Mouse (Mus musculus) forebrain, embryonic 12.5 days (tissue): ENCODE data around the gene Sgcd. TPM values are rescaled to one million over a fixed set of nuclear protein-coding genes. Genes with fewer than 3 reads are reported as not detected.

Source experiments
- ATAC-seq: fragments of 200-750 bp; cut with Nextera tagmentation; 2 replicates; pipeline ENCODE4 v1.8.0; 2017; ENCODE audit warnings: moderate TSS enrichment; ENCODE audit not compliant: low FRiP score
- H3K27ac ChIP-seq: fragments of 300-500 bp; sonication (generic); 2 replicates; pipeline ENCODE4 v1.5.1; 2016; ENCODE audit warnings: mild to moderate bottlenecking
- H3K27me3 ChIP-seq: fragments of 300-500 bp; sonication (generic); 2 replicates; pipeline ENCODE4 v1.6.1; 2016; ENCODE audit warnings: mild to moderate bottlenecking
- H3K36me3 ChIP-seq: fragments of 300-500 bp; sonication (generic); replicated peaks from 2 replicates; pipeline ENCODE4 v1.6.1; 2016; ENCODE audit warnings: mild to moderate bottlenecking
- H3K4me1 ChIP-seq: fragments of 300-500 bp; sonication (generic); 2 replicates; pipeline ENCODE4 v1.6.1; 2016
- H3K4me2 ChIP-seq: fragments of 300-500 bp; sonication (generic); 2 replicates; pipeline ENCODE4 v1.6.1; 2016; ENCODE audit warnings: mild to moderate bottlenecking, moderate library complexity
- H3K4me3 ChIP-seq: fragments of 300-500 bp; sonication (generic); replicated peaks from 2 replicates; pipeline ENCODE4 v1.5.1; 2016; ENCODE audit warnings: mild to moderate bottlenecking
- H3K9ac ChIP-seq: fragments of 300-500 bp; sonication (generic); 2 replicates; pipeline ENCODE4 v1.6.1; 2016; ENCODE audit warnings: mild to moderate bottlenecking
- H3K9me3 ChIP-seq: fragments of 300-500 bp; sonication (generic); 2 replicates; pipeline ENCODE4 v1.6.1; 2016
- WGBS: fragments of 180-500 bp; shearing (Covaris S2); methylation state at CpG from one replicate; pipeline ENCODE4 v1.1.7; 2016; 5-methylcytosine and 5-hydroxymethylcytosine counted together
- polyA plus RNA-seq: library from polyadenylated mRNA; unstranded; fragments of >200 nt; fragmentation: Nextera tagmentation; extraction: Ambion mirVana; gene quantifications from 2 replicates; pipeline ENCODE4 v1.2.1, GENCODE M21; 2016

Sgcd gene
- 2.9 and 3.4 TPM in 2 replicates for polyA plus RNA-seq

GRCm38 (mm10) chr11:47988697-47989533 lies at the start of gene Sgcd:
Gene Sgcd, minus strand, starts transcription at chr11:47988969.
- Histone ChIP-seq H3K4me1 (0 out of 2 replicates have a peak, but pooled peaks cover 10% of the 10 kb centered on the region), H3K36me3 (no peaks in the 10 kb centered on the region), H3K27me3 (peaks cover 34% of the 10 kb centered on the region), H3K4me2 (peak within 1 kb of the TSS; percentile 92), H3K9me3 (no peaks in the 10 kb centered on the region), H3K9ac (peak within 1 kb of the TSS; percentile 76), H3K27ac (peak within 1 kb of the TSS; percentile 70; the same call in 1 of the 2 replicates), H3K4me3 (peak within 1 kb of the TSS; percentile 72)
- peak; percentile 92 for ATAC-seq
- under 1% methylated on average over 39 of the region's 67 CpGs for WGBS

DNA sequence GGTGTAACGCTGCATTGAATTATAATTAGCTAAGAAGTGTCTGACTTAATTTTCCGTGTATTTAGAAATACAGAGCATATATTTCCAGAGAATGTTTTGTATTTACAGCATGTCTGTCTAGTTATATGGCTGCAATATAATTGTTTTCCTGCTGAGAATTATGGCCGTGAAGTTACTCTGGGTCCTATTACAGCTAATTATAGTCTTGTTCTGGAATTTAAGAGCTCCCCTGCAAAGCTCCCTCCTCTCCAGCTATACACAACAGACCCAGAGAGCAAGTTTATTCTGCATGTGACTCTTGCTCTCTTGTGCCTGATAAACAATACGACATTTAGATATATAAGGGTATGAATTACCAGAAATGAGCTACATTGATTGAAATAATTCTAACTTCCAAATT lies 49.3 kb upstream of the Sgcd start:
- Histone ChIP-seq H3K36me3 (no peaks in the 10 kb centered on the region), H3K4me1 (no peaks in the 10 kb centered on the region), H3K4me3 (no peak overlapping the region), H3K27me3 (no peaks in the 10 kb centered on the region), H3K4me2 (no peak overlapping the region), H3K9ac (no peak overlapping the region), H3K9me3 (no peaks in the 10 kb centered on the region), H3K27ac (no peak overlapping the region)
- ATAC-seq: no peak
- WGBS: 61% methylated on average over 4 of the region's 4 CpGs

DNA sequence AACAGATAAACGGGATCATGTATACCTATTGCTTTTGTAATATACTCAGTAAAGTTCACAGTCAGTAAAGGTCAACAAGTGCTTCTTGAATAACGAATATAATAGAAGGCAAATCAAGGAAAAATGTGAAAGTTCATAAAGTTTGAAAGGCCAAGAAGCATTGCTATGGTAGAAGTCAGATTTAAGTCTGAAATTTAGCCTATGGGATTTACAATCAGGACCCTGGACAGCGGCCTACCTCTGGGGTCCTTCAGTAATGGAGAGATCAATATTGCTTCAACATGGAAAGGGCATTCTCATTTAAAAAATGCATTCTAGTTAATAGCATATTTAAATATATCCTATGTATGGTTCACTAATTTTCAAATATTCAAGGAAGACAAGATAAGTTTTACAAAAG lies 24.1 kb upstream of the Sgcd start:
- Histone ChIP-seq H3K9me3 (no peaks in the 10 kb centered on the region), H3K27ac (no peak overlapping the region), H3K36me3 (no peaks in the 10 kb centered on the region), H3K4me2 (no peak overlapping the region), H3K4me3 (no peak overlapping the region), H3K9ac (no peak overlapping the region), H3K27me3 (no peaks in the 10 kb centered on the region), H3K4me1 (no peaks in the 10 kb centered on the region)
- 55% methylated on average over 3 of the region's 3 CpGs for WGBS
- no peak for ATAC-seq

DNA sequence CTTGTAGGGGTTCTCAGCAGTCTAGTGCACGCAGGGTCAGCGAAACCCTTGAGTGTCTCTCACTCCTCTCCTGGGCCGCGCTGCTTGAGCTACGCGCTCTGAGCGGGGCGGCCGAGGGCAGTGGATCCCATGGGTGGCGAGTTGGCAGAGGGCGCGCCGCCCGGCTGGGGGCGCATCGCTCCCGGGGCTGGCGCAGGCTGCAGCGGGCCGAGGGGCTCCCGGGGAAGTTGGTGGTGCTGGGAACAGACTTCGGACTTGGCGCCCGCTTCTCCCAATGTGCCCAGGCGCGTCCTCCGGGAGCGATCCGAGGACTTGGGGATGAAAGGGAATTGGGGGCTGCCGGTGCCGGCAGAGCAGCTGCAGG lies 454 bp downstream of the Sgcd start:
- no peaks in the 10 kb centered on the region for H3K36me3 ChIP-seq
- H3K9me3 ChIP-seq: no peaks in the 10 kb centered on the region
- ATAC-seq: peak; percentile 85
- H3K4me1 ChIP-seq: 0 out of 2 replicates have a peak, but pooled peaks cover 10% of the 10 kb centered on the region
- peak overlapping the region; percentile 92 for H3K4me2 ChIP-seq
- peak overlapping the region; percentile 70; the same call in 1 of the 2 replicates for H3K27ac ChIP-seq
- peaks cover 34% of the 10 kb centered on the region for H3K27me3 ChIP-seq
- H3K9ac ChIP-seq: peak overlapping the region; percentile 76
- peak overlapping the region; percentile 72 for H3K4me3 ChIP-seq
- WGBS: 0% methylated on average over 25 of the region's 31 CpGs

DNA sequence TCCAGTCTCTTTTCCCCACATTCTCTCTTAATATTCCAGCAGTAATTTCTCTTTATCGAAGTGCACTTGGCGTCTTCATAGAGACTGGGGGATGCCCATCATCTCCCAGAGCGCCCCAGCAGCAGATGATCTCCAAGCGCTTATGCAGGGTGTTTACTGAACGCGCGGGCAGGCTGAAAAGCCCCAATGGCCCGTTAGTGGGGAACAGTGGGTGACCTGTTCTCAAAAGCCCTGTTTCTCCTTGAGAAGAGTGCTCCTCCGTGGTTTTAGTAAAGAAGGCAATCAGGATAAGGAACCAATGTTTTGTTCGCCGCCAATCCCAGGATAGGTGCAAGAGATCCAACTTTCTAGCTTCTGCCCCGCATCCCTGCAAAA lies 889 bp downstream of the Sgcd start:
- 10% methylated on average over 12 of the region's 12 CpGs for WGBS
- H3K4me3 ChIP-seq: peak overlapping the region; percentile 72
- peak overlapping the region; percentile 76; the same call in 1 of the 2 replicates for H3K9ac ChIP-seq
- ATAC-seq: no peak
- no peak overlapping the region for H3K27ac ChIP-seq
- H3K4me1 ChIP-seq: 0 out of 2 replicates have a peak, but pooled peaks cover 10% of the 10 kb centered on the region
- peaks cover 34% of the 10 kb centered on the region for H3K27me3 ChIP-seq
- peak overlapping the region; percentile 92 for H3K4me2 ChIP-seq
- no peaks in the 10 kb centered on the region for H3K9me3 ChIP-seq
- no peaks in the 10 kb centered on the region for H3K36me3 ChIP-seq

DNA sequence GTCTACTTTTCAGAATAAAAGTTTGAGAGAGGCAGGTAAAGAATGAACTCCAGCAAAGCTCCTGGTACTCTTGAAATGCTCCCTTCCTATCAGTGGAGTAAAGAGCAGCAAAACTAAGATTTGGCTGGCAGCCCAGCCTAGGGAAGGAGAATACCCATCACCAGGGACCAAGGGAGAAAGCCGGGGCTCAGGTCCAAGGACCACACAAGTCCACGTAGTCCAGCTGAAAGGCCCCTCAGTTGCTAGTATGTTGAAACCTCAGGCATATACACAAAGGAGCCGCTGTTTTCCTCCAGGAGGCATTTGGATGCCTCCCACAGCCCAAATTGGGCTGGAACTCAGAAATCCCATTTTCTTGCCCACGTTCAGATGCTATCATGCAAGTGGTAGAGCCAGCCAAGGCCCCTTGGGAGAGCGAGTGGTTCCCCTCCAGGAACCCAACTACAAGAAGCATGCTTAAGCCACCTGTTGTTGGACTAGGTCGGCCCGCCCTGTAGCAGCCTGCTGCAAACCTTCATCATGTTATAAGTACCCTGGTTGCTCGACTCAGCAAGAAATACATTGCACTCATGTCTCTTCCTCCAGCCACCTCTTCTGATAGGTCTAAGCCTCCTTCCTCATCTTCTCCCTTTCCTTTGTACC lies 1.4 kb downstream of the Sgcd start:
- 0 out of 2 replicates have a peak overlapping the region, but pooled peaks have one; percentile 76 for H3K9ac ChIP-seq
- WGBS: 58% methylated on average over 8 of the region's 8 CpGs
- no peak for ATAC-seq

DNA sequence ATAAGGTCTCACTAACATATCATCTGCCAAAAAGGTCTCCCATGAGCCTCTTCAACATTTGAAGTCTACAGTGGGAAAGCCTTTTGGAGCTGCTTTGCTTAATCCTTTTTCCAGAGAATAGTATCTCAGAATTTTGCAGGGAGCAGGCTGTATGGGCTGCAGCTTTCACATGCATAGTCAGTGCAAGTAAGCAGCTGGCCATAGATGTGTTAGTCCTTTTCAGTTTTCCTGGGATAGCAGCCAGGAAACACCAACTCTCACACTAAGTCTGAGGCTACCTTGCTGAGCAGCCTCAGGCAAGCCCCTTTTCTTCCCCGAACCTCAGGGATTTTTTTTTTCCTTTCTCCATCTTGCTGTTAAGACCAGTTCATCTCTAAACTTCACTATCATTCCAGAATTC lies 6.6 kb downstream of the Sgcd start:
- Histone ChIP-seq H3K36me3 (no peaks in the 10 kb centered on the region), H3K9me3 (no peaks in the 10 kb centered on the region), H3K4me3 (no peak overlapping the region), H3K27ac (no peak overlapping the region), H3K27me3 (peaks cover 11% of the 10 kb centered on the region), H3K4me1 (0 out of 2 replicates have a peak, but pooled peaks cover under 1% of the 10 kb centered on the region), H3K9ac (no peak overlapping the region), H3K4me2 (no peak overlapping the region)
- WGBS: 59% methylated on average over 1 of the region's 1 CpGs
- no peak for ATAC-seq

More for the DNA sequence above, 1.4 kb downstream of the Sgcd start:
- no peaks in the 10 kb centered on the region for H3K36me3 ChIP-seq
- H3K4me3 ChIP-seq: peak overlapping the region; percentile 72
- no peaks in the 10 kb centered on the region for H3K9me3 ChIP-seq
- no peak overlapping the region for H3K27ac ChIP-seq
- H3K4me2 ChIP-seq: peak overlapping the region; percentile 92
- H3K27me3 ChIP-seq: peaks cover 34% of the 10 kb centered on the region
- H3K4me1 ChIP-seq: 0 out of 2 replicates have a peak, but pooled peaks cover 10% of the 10 kb centered on the region

DNA sequence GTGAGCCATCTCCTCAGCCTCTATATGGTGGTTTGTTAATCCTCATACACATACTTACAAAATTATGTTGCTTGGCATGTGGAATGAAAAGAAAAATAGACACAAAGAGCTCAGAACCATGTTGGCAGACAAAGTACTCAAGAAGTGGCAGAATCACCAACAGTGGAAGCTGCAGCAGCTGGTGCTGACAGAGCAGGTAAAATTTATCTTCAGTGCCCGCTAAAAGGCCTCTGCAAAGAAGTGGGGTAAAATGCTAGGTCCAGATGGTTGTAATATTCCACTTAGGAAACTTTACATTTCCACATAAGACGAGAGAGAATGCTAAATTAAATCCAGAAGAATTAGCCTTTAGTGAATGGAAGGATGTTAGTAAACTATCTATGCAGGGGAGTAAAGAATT lies 7.7 kb downstream of the Sgcd start:
- Histone ChIP-seq H3K9ac (no peak overlapping the region), H3K9me3 (no peaks in the 10 kb centered on the region), H3K4me1 (no peaks in the 10 kb centered on the region), H3K36me3 (no peaks in the 10 kb centered on the region), H3K4me2 (no peak overlapping the region), H3K4me3 (no peak overlapping the region), H3K27me3 (0 out of 2 replicates have a peak, but pooled peaks cover 3% of the 10 kb centered on the region), H3K27ac (no peak overlapping the region)
- 72% methylated on average over 2 of the region's 2 CpGs for WGBS
- no peak for ATAC-seq

DNA sequence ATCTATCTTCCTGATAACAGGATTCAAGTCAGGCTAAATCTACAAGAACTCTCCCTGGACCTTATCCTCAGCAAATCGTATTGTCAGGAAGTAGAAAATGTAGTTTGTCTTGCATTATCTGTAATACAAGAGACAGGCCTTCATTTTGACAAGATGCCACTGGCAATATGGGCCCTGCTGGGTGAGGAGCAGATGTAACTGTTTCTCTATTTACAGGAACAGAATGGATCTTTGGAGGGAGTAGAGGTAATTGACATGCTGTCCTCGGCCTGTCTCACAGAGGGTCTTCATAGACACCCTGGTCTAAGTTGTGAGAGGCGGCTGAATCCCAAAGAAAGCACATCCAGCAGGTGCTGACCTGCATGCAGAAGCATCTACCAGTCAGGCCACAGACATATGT lies 35.5 kb downstream of the Sgcd start:
- H3K4me3 ChIP-seq: no peak overlapping the region
- H3K36me3 ChIP-seq: no peaks in the 10 kb centered on the region
- no peak overlapping the region for H3K27ac ChIP-seq
- H3K9me3 ChIP-seq: no peaks in the 10 kb centered on the region
- H3K9ac ChIP-seq: no peak overlapping the region
- no peaks in the 10 kb centered on the region for H3K27me3 ChIP-seq
- WGBS: 83% methylated on average over 3 of the region's 3 CpGs
- no peaks in the 10 kb centered on the region for H3K4me1 ChIP-seq
- no peak for ATAC-seq
- no peak overlapping the region for H3K4me2 ChIP-seq

DNA sequence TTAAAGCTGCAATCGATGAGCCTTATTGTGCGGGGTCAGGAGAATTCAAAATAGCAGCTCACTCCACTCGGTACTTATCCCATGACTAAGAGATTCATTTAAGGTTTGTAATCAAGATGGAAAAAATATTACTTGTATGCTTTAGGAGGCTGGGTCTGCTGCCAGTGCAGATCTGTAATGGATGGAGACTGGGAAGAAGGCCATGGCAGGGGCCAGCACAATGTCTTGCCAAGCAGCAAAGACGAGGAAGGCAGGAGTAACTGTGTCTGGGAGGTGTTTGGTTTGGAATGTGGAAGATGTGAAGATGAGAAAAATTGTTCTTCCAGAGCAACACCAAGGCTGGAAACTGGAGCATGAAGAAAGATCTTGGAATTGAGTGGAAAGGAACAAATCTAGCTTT lies 36.4 kb downstream of the Sgcd start:
- no peak for ATAC-seq
- WGBS: 86% methylated on average over 4 of the region's 4 CpGs
- H3K4me2 ChIP-seq: no peak overlapping the region
- no peaks in the 10 kb centered on the region for H3K27me3 ChIP-seq
- no peaks in the 10 kb centered on the region for H3K9me3 ChIP-seq
- no peaks in the 10 kb centered on the region for H3K36me3 ChIP-seq
- H3K4me1 ChIP-seq: no peaks in the 10 kb centered on the region
- no peak overlapping the region for H3K27ac ChIP-seq
- H3K9ac ChIP-seq: no peak overlapping the region
- no peak overlapping the region for H3K4me3 ChIP-seq

- H3K4me1 ChIP-seq: no peaks in the 10 kb centered on the region
- H3K4me2 ChIP-seq: no peak overlapping the region
- no peak overlapping the region for H3K4me3 ChIP-seq
- no peak for ATAC-seq
- 69% methylated on average over 2 of the region's 2 CpGs for whole genome bisulfite sequencing
- H3K9ac ChIP-seq: no peak overlapping the region
- H3K27ac ChIP-seq: no peak overlapping the region
- H3K36me3 ChIP-seq: no peaks in the 10 kb centered on the region
- H3K9me3 ChIP-seq: no peaks in the 10 kb centered on the region
- no peaks in the 10 kb centered on the region for H3K27me3 ChIP-seq
These were observed 49.0 kb downstream of the Sgcd start for GRCm38 (mm10) chr11:47939795-47940194.

- ATAC-seq: no peak
- Histone ChIP-seq H3K4me1 (no peaks in the 10 kb centered on the region), H3K9ac (no peak overlapping the region), H3K36me3 (no peaks in the 10 kb centered on the region), H3K27me3 (no peaks in the 10 kb centered on the region), H3K27ac (no peak overlapping the region), H3K9me3 (no peaks in the 10 kb centered on the region), H3K4me2 (no peak overlapping the region), H3K4me3 (no peak overlapping the region)
- WGBS: 86% methylated on average over 2 of the region's 2 CpGs
These were observed 71.2 kb downstream of the Sgcd start for GRCm38 (mm10) chr11:47917616-47918015.
